Mouse (Mus musculus): Measurements from ENCODE around the gene Bmf. TPM values are rescaled to one million over a fixed set of nuclear protein-coding genes. Genes with fewer than 3 reads are reported as not detected.

Bmf gene
- total and polyA plus RNA-seq, 2 experiments = 3.9 to 17.0 TPM

DNA sequence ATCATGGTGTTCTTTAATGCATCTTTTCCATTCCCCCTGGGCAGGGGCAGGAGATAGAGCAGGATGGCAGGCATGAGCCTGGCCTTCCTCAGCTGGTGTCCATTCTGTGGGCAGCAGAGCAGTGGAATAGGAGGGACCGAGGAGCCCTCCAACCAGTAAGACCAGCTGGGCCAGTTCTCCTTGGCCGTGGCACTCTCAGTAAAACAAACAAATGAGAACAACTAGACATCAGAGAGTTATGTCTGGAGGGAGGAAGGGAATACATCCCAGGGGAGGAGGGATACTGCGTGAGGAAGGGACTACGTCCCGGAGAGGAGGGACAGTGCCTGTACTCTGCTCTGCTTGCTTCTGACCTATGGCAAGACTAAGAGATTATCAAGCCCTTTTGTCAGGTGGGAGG, 36.5 kb upstream of the Bmf start:
- TF ChIP-seq CTCF (IDR thresholded peaks at IDR 0.05; ENCODE audit: low read depth, low read length) (no peak), POLR2A (IDR thresholded peaks at IDR 0.05; ENCODE audit: extremely low read depth, insufficient read depth, low read length) (no peak)
- H3K27ac ChIP-seq (replicated peaks; ENCODE audit: insufficient read depth, low read depth, low read length) = no peak overlapping the region
- H3K9ac ChIP-seq (ENCODE audit: low read depth, low read length) = no peak overlapping the region
- H3K4me3 ChIP-seq (ENCODE audit: insufficient read depth, low read depth, low read length) = no peak overlapping the region
- no peaks in the 10 kb centered on the region for H3K4me1 ChIP-seq (ENCODE audit: control insufficient read depth, insufficient read depth, low read length)
- WGBS = 84% methylated on average over 5 of the region's 5 CpGs
- H3K27me3 ChIP-seq (ENCODE audit: control insufficient read depth, insufficient read depth, low read length) = no peaks in the 10 kb centered on the region
- no peaks in the 10 kb centered on the region for H3K36me3 ChIP-seq (ENCODE audit: control insufficient read depth, insufficient read depth, low read length)
- no peaks in the 10 kb centered on the region for H3K79me2 ChIP-seq (ENCODE audit: control insufficient read depth, insufficient read depth, low read length)
- DNase-seq (ENCODE audit: extremely low read depth, low read depth, low spot score) = no peak

DNA sequence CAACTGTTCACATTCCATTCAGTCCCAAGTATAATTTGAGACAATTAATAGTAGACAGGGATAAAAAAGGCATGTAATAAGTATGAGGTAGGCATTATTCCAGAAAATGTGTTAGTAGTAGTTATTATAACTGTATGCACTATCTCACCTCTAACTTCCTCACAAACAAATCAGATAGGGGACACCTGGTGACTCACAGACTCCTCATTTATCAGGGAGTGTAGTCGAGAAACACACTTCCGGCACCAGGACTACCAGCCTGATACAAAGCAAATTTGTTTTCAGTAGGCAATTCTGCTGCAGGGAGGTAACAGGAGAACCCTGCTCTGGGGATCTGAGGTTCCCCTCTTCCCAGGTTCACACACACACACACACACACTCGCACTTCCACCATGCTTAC, 23.6 kb upstream of the Bmf start:
- Histone ChIP-seq H3K27ac (replicated peaks; ENCODE audit: insufficient read depth, low read depth, low read length) (no peak overlapping the region), H3K79me2 (ENCODE audit: control insufficient read depth, insufficient read depth, low read length) (no peaks in the 10 kb centered on the region), H3K27me3 (ENCODE audit: control insufficient read depth, insufficient read depth, low read length) (no peaks in the 10 kb centered on the region), H3K4me1 (ENCODE audit: control insufficient read depth, insufficient read depth, low read length) (no peaks in the 10 kb centered on the region), H3K9ac (ENCODE audit: low read depth, low read length) (no peak overlapping the region), H3K36me3 (ENCODE audit: control insufficient read depth, insufficient read depth, low read length) (no peaks in the 10 kb centered on the region), H3K4me3 (ENCODE audit: insufficient read depth, low read depth, low read length) (no peak overlapping the region)
- TF ChIP-seq CTCF (IDR thresholded peaks at IDR 0.05; ENCODE audit: low read depth, low read length) (no peak), POLR2A (IDR thresholded peaks at IDR 0.05; ENCODE audit: extremely low read depth, insufficient read depth, low read length) (no peak)
- no peak for DNase-seq (ENCODE audit: extremely low read depth, low read depth, low spot score)
- WGBS = 82% methylated on average over 3 of the region's 3 CpGs

DNA sequence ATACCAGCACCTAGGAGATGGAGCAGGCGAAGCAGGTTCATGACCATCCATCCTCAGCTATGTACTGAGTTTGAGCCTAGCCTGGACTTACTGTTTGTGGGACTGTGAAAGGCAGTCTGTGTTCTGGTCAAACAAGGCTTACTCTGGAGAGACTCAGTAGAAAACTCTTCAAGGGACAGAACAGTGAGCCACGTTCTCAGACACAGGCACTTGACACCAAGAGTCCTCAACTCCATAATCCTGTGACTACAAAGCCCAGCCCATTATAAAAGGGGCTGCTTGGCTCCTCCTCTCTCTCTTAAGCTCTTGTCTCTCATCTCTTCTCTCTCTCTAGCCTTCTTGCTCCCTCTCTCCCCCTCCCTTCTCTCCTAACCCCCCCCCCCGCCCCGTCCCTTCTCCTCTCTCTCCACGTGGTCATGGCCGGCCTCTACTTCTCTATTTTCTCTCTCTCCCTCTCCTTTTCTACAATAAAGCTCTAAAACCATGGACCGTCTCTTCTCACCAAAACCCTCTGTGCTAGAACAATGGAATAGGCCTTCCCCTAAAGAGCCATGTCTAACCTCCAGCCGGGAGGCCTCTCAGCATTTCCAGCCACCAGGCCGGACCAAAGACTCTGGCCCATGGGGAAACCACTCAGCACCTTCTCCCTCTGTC, 22.8 kb upstream of the Bmf start:
- WGBS = 91% methylated on average over 9 of the region's 9 CpGs
- Histone ChIP-seq H3K27ac (replicated peaks; ENCODE audit: insufficient read depth, low read depth, low read length) (no peak overlapping the region), H3K79me2 (ENCODE audit: control insufficient read depth, insufficient read depth, low read length) (no peaks in the 10 kb centered on the region), H3K36me3 (ENCODE audit: control insufficient read depth, insufficient read depth, low read length) (no peaks in the 10 kb centered on the region), H3K27me3 (ENCODE audit: control insufficient read depth, insufficient read depth, low read length) (no peaks in the 10 kb centered on the region), H3K4me1 (ENCODE audit: control insufficient read depth, insufficient read depth, low read length) (no peaks in the 10 kb centered on the region), H3K4me3 (ENCODE audit: insufficient read depth, low read depth, low read length) (no peak overlapping the region), H3K9ac (ENCODE audit: low read depth, low read length) (no peak overlapping the region)
- TF ChIP-seq POLR2A (IDR thresholded peaks at IDR 0.05; ENCODE audit: extremely low read depth, insufficient read depth, low read length) (no peak), CTCF (IDR thresholded peaks at IDR 0.05; ENCODE audit: low read depth, low read length) (no peak)
- no peak for DNase-seq (ENCODE audit: extremely low read depth, low read depth, low spot score)

DNA sequence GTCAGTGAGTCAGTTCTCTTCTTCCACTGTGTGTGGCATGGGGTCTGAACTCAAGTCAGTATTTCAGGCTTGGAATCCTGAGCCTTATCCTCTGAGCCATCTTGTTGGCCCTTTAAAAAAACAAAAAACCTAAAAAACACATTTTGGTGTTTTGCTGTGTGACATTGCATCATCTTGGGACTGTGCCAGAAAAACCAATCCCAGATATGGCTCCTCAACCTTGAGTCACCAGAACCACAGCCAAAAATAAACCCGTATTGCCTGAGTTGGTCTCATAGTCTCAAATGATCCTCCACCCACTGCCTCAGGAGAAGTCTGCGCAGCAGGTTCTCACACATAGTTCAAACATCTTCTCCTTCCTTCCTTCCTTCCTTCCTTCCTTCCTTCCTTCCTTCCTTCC, 21.5 kb upstream of the Bmf start:
- no peak for TF ChIP-seq CTCF (IDR thresholded peaks at IDR 0.05; ENCODE audit: low read depth, low read length)
- TF ChIP-seq POLR2A (IDR thresholded peaks at IDR 0.05; ENCODE audit: extremely low read depth, insufficient read depth, low read length) = no peak
- no peaks in the 10 kb centered on the region for H3K4me1 ChIP-seq (ENCODE audit: control insufficient read depth, insufficient read depth, low read length)
- no peaks in the 10 kb centered on the region for H3K27me3 ChIP-seq (ENCODE audit: control insufficient read depth, insufficient read depth, low read length)
- DNase-seq (ENCODE audit: extremely low read depth, low read depth, low spot score) = peak; percentile 69
- H3K9ac ChIP-seq (ENCODE audit: low read depth, low read length) = no peak overlapping the region
- 58% methylated on average over 2 of the region's 2 CpGs for WGBS
- no peaks in the 10 kb centered on the region for H3K36me3 ChIP-seq (ENCODE audit: control insufficient read depth, insufficient read depth, low read length)
- H3K27ac ChIP-seq (replicated peaks; ENCODE audit: insufficient read depth, low read depth, low read length) = no peak overlapping the region
- H3K4me3 ChIP-seq (ENCODE audit: insufficient read depth, low read depth, low read length) = no peak overlapping the region
- H3K79me2 ChIP-seq (ENCODE audit: control insufficient read depth, insufficient read depth, low read length) = no peaks in the 10 kb centered on the region

DNA sequence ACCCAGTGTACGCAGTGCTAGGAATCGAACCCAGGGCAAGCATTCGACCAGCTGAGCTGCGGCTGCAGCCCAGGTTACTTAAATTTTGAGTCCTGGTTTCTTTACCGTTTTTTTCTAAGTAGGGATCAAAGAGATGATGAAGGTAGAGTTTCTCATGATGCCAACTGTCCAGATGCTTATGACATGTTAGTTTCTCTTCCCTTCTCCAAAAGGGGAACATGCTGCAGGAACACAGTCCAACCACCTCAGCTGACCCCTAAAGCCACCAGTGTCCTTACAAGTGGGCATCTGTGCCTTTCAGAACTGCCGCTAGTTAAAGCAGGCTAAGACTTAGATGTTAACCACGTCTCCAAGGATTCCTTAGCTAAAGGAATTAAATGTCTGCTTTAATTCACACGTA, 17.7 kb upstream of the Bmf start:
- TF ChIP-seq CTCF (IDR thresholded peaks at IDR 0.05; ENCODE audit: low read depth, low read length) (no peak), POLR2A (IDR thresholded peaks at IDR 0.05; ENCODE audit: extremely low read depth, insufficient read depth, low read length) (no peak)
- no peak overlapping the region for H3K9ac ChIP-seq (ENCODE audit: low read depth, low read length)

DNA sequence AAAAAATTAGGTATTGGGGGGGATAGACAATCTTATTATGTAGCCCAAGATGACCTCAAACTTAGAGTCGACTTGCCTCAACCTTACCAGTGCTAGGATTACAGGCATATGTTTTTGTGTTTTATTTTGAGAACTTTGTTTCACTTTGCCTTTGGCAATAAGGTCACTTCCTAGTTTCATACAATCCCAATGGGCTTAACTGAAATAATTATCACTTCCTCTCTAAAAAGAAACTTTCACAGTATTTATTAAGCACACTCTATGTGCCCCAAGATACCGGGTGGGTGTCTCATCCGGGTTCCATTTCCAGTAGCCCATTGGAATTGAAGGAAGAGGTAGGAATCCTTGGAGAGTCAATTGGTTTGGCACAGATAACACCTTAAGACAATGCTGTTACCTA, 12.9 kb upstream of the Bmf start:
- Histone ChIP-seq H3K36me3 (ENCODE audit: control insufficient read depth, insufficient read depth, low read length) (peaks cover 3% of the 10 kb centered on the region; the same call in 1 of the 2 replicates), H3K79me2 (ENCODE audit: control insufficient read depth, insufficient read depth, low read length) (no peaks in the 10 kb centered on the region), H3K9ac (ENCODE audit: low read depth, low read length) (no peak overlapping the region), H3K4me3 (ENCODE audit: insufficient read depth, low read depth, low read length) (no peak overlapping the region), H3K27me3 (ENCODE audit: control insufficient read depth, insufficient read depth, low read length) (no peaks in the 10 kb centered on the region), H3K27ac (replicated peaks; ENCODE audit: insufficient read depth, low read depth, low read length) (no peak overlapping the region), H3K4me1 (ENCODE audit: control insufficient read depth, insufficient read depth, low read length) (no peaks in the 10 kb centered on the region)
- DNase-seq (ENCODE audit: extremely low read depth, low read depth, low spot score) = no peak
- TF ChIP-seq POLR2A (IDR thresholded peaks at IDR 0.05; ENCODE audit: extremely low read depth, insufficient read depth, low read length) (no peak), CTCF (IDR thresholded peaks at IDR 0.05; ENCODE audit: low read depth, low read length) (no peak)
- WGBS = 79% methylated on average over 3 of the region's 3 CpGs

More for the DNA sequence above, 17.7 kb upstream of the Bmf start:
- H3K79me2 ChIP-seq (ENCODE audit: control insufficient read depth, insufficient read depth, low read length) = no peaks in the 10 kb centered on the region
- H3K36me3 ChIP-seq (ENCODE audit: control insufficient read depth, insufficient read depth, low read length) = no peaks in the 10 kb centered on the region
- 87% methylated on average over 8 of the region's 8 CpGs for WGBS
- no peak overlapping the region for H3K4me3 ChIP-seq (ENCODE audit: insufficient read depth, low read depth, low read length)
- no peaks in the 10 kb centered on the region for H3K27me3 ChIP-seq (ENCODE audit: control insufficient read depth, insufficient read depth, low read length)
- H3K27ac ChIP-seq (replicated peaks; ENCODE audit: insufficient read depth, low read depth, low read length) = no peak overlapping the region
- no peaks in the 10 kb centered on the region for H3K4me1 ChIP-seq (ENCODE audit: control insufficient read depth, insufficient read depth, low read length)
- no peak for DNase-seq (ENCODE audit: extremely low read depth, low read depth, low spot score)
